Mouse (Mus musculus) heart, adult 2 months (tissue): ENCODE measurements around the gene Katnal1. TPM values are rescaled to one million over a fixed set of nuclear protein-coding genes. Genes with fewer than 3 reads are reported as not detected.

Experiments
- DNase-seq, 2 experiments: peaks; one replicate each; pipeline ENCODE4 v3.0.0; 2021
- H3K27ac ChIP-seq: fragments of 200-600 bp; 2 replicates; pipeline ENCODE4 v1.8.1; 2022
- H3K27me3 ChIP-seq: fragments of 200-500 bp; 2 replicates; pipeline ENCODE4 v1.6.1; 2012; ENCODE audit warnings: mild to moderate bottlenecking, low read length, inconsistent platforms, mixed read lengths; ENCODE audit not compliant: control insufficient read depth, insufficient read depth
- H3K36me3 ChIP-seq: fragments of 200-500 bp; 2 replicates; pipeline ENCODE4 v1.6.1; 2012; ENCODE audit warnings: low read length, inconsistent platforms; ENCODE audit not compliant: control insufficient read depth, insufficient read depth
- H3K4me1 ChIP-seq: fragments of 200-500 bp; 2 replicates; pipeline ENCODE4 v1.6.1; 2011; ENCODE audit warnings: low read length; ENCODE audit not compliant: control insufficient read depth, insufficient read depth
- H3K4me3 ChIP-seq: fragments of 200-600 bp; 2 replicates; pipeline ENCODE4 v1.8.1; 2022
- H3K79me2 ChIP-seq: fragments of 200-500 bp; replicated peaks from 2 replicates; pipeline ENCODE4 v1.6.1; 2012; ENCODE audit warnings: mild to moderate bottlenecking, inconsistent platforms, low read length, moderate library complexity, mixed read lengths; ENCODE audit not compliant: control insufficient read depth, insufficient read depth
- H3K9ac ChIP-seq: fragments of 200-500 bp; 2 replicates; pipeline ENCODE4 v1.6.1; 2012; ENCODE audit warnings: low read depth, mild to moderate bottlenecking, control low read depth, inconsistent platforms, low read length, mixed read lengths
- CTCF ChIP-seq: fragments of 200-600 bp; IDR thresholded peaks from 2 replicates; pipeline ENCODE4 v1.8.1; 2022; ENCODE audit warnings: antibody characterized with exemption, mild to moderate bottlenecking, moderate library complexity
- EP300 ChIP-seq: fragments of 200-500 bp; IDR thresholded peaks from 2 replicates; pipeline ENCODE4 v1.6.1; 2011; ENCODE audit warnings: low read depth, low read length, control low read depth; ENCODE audit not compliant: insufficient read depth
- POLR2A ChIP-seq: fragments of 200-500 bp; IDR thresholded peaks from 2 replicates; pipeline ENCODE4 v1.6.1; 2011; ENCODE audit warnings: mild to moderate bottlenecking, low read depth, low read length, control low read depth; ENCODE audit not compliant: insufficient read depth
- WGBS: fragments of 180-500 bp; shearing (Covaris S2); methylation state at CpG from one replicate; pipeline ENCODE4 v1.1.7; 2018; 5-methylcytosine and 5-hydroxymethylcytosine counted together
- intact Hi-C: fragments of 180-260 bp; cut with DNase I; formaldehyde crosslinking; loops from one replicate; pipeline ENCODE4 v1.15.1; 2025
- polyA plus RNA-seq: library from polyadenylated mRNA; depleted of rRNA; stranded (reverse); fragments of >200 nt; gene quantifications from 2 replicates; pipeline ENCODE4 v1.2.3, GENCODE M21; 2012
- total RNA-seq, 2 experiments: library from RNA; stranded (reverse); gene quantifications; 2 replicates each; pipeline ENCODE4 v1.2.3; 2021

The Katnal1 gene
- total and polyA plus RNA-seq, 3 experiments: 4.8 to 10.4 (median 9.5) TPM

DNA sequence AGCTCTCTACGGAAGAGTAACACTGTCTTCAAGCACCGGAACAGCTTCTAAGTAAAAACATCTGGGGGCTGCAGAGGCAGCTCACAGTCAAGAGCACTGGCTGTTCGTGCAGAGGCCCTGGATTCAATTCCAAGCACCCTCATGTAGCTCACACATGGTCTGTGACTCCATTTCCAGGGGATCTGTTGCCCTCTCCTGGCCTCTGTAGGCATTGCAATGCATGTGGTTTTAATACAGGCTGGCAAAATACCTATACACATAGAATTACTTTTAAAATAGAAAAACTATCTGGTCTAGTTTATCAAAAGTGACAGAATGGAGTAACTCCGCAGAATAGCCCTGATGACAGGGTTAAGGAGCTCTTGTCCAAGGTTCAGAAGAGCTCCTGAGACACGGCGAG, 49.9 kb downstream of the Katnal1 start:
- no peaks in the 10 kb centered on the region for H3K4me1 ChIP-seq
- H3K9ac ChIP-seq: no peak overlapping the region
- H3K79me2 ChIP-seq: no peaks in the 10 kb centered on the region
- no peak for TF ChIP-seq POLR2A
- peak; percentile 66 for TF ChIP-seq CTCF
- no peaks in the 10 kb centered on the region for H3K27me3 ChIP-seq
- 92% methylated on average over 6 of the region's 6 CpGs for WGBS
- intact Hi-C loops: no loop called here
- no peak overlapping the region for H3K4me3 ChIP-seq
- H3K27ac ChIP-seq: no peak overlapping the region
- H3K36me3 ChIP-seq: no peaks in the 10 kb centered on the region
- no peak for DNase-seq

DNA sequence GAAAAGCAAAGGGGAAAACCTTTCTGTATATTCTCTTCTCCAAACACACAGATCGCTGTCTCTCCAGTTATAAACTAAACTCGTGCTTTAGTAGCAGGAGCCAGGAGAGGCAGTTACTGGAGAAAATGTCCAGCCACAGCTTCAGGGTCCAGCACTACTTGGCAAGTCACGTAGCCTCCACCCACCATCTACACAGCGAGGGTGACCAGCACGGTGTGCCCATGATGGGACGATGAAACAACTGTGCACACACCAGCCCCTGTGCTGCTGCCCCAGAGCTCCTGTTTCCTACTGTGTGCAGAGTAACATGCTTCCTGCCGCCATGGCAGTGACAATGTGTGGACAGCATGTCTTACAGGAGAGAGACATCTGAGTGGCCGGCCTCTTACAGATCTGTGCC, 56.0 kb downstream of the Katnal1 start:
- Histone ChIP-seq H3K4me1 (no peaks in the 10 kb centered on the region), H3K27ac (no peak overlapping the region), H3K27me3 (no peaks in the 10 kb centered on the region), H3K9ac (no peak overlapping the region), H3K79me2 (no peaks in the 10 kb centered on the region), H3K36me3 (no peaks in the 10 kb centered on the region), H3K4me3 (no peak overlapping the region)
- WGBS: 83% methylated on average over 8 of the region's 8 CpGs
- intact Hi-C loops: no loop called here
- no peak for DNase-seq
- TF ChIP-seq CTCF (no peak), EP300 (no peak), POLR2A (no peak)

DNA sequence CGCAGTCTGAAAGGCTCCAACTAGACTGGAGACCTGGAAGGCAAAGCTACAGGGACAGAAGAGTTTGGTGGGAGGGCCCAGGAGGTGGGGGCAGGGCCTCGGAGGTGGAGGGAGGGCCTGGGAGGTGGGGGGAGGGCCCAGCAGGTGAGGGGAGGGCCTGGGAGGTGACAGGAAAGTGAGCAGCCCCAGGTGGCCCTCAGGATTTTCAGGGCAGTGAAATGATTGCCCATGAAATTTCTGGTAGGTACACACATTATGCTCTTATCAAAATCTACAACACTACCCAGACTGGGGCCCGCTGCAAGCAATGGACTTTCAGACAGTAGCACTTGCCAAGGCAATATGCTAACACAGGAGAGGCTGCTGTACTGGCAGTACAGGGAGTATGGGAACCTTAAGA, 59.5 kb downstream of the Katnal1 start:
- no peak for DNase-seq
- WGBS: 52% methylated on average over 3 of the region's 3 CpGs
- Histone ChIP-seq H3K9ac (no peak overlapping the region), H3K36me3 (no peaks in the 10 kb centered on the region), H3K27ac (no peak overlapping the region), H3K79me2 (no peaks in the 10 kb centered on the region), H3K4me1 (no peaks in the 10 kb centered on the region), H3K4me3 (no peak overlapping the region), H3K27me3 (no peaks in the 10 kb centered on the region)
- intact Hi-C loops: no loop called here
- no peak for TF ChIP-seq EP300
- TF ChIP-seq CTCF: no peak
- TF ChIP-seq POLR2A: no peak

DNA sequence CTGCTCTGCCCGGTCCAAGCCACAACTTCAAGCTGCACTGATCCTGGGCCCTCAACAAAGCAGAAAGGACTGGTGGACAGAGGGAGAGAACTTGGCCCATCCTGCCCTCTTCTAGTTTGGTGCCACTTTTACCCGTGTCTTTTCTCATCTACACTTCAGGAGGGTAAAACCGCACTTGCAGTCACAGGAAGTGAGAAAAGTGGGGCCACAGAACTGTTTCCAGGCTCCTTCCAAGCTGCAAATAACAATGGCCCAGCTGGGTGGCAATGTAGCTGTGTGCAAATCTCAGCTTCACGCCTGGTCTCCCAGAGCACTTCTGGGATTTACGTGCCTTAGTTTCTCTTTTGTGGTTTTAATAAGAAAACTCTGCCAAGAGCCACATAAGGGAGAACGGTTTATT, 61.4 kb downstream of the Katnal1 start:
- 77% methylated on average over 6 of the region's 6 CpGs for WGBS
- Histone ChIP-seq H3K36me3 (no peaks in the 10 kb centered on the region), H3K79me2 (no peaks in the 10 kb centered on the region), H3K27ac (no peak overlapping the region), H3K4me3 (no peak overlapping the region), H3K9ac (no peak overlapping the region), H3K4me1 (no peaks in the 10 kb centered on the region), H3K27me3 (no peaks in the 10 kb centered on the region)
- DNase-seq: no peak
- intact Hi-C loops: no loop called here
- TF ChIP-seq POLR2A (no peak), EP300 (no peak), CTCF (no peak)

DNA sequence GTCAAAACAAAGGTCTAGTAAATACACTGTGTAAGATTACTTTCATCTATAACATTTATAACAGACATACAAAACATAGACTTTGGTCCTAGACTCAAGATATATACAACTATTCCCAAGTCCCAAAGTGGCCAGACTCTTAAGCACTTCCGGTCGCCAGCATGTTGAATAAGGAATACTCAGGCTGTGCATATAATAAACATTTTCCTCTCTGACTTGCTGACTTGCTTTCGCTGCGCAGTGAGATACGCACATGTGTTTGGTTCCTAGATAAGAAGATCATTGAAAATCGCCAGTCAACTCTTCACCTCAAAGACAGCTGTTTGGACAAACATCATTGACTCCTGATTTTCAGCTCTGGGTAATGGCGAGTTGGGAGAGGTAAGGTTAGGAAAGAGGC, 61.9 kb downstream of the Katnal1 start:
- WGBS: 77% methylated on average over 7 of the region's 7 CpGs
- no peak overlapping the region for H3K4me3 ChIP-seq

DNA sequence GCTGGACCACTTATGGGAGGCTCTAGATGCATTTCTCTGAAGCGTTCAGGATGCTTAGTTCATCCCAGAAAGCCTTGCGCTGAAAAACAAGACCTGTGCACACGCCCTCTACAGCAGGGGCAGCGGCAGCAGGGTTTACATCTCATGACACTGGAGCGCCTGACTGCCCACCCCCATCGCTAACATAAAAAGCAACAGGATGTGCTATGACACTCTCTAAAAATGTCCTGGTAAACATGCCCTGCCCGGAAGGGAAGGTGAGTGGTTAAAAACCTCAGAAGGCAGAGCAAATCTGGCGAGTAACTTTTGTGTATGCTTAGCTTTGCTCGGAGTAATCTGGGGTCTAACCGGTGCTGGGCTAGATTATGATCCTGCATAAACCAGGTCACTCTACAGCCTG, 62.5 kb downstream of the Katnal1 start:
- TF ChIP-seq EP300 (no peak), POLR2A (no peak), CTCF (no peak)
- intact Hi-C loops: no loop called here

More for the DNA sequence above, 61.9 kb downstream of the Katnal1 start:
- Histone ChIP-seq H3K79me2 (no peaks in the 10 kb centered on the region), H3K27me3 (no peaks in the 10 kb centered on the region), H3K27ac (no peak overlapping the region), H3K36me3 (no peaks in the 10 kb centered on the region), H3K9ac (no peak overlapping the region), H3K4me1 (no peaks in the 10 kb centered on the region)
- no peak for DNase-seq
- no peak for TF ChIP-seq POLR2A
- TF ChIP-seq EP300: no peak
- no peak for TF ChIP-seq CTCF
- intact Hi-C loops: no loop called here

DNA sequence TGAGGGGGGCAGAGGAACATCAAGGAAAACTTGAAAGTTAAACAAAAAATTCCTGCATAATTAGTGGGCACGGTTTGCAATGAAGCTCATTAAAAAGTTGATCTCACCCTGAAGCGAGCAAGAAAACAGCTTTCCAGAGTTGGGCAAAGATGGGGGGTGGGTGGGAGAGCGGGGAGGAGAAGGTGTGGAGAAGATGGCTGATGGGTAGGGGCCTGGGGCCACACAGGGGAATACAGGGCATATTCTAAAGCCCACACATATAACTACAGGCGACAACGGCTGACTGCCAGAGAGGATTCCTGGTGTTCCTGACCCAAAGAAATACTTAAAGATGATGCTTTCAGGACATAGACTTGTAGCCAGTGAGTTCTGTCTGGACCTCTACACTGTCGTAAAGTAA, 65.7 kb downstream of the Katnal1 start:
- Histone ChIP-seq H3K79me2 (no peaks in the 10 kb centered on the region), H3K9ac (no peak overlapping the region), H3K27me3 (no peaks in the 10 kb centered on the region), H3K27ac (no peak overlapping the region), H3K4me3 (no peak overlapping the region), H3K4me1 (no peaks in the 10 kb centered on the region), H3K36me3 (no peaks in the 10 kb centered on the region)
- DNase-seq: no peak
- TF ChIP-seq CTCF (no peak), EP300 (no peak), POLR2A (no peak)
- 77% methylated on average over 6 of the region's 6 CpGs for WGBS
- intact Hi-C loops: no loop called here

More for the DNA sequence above, 62.5 kb downstream of the Katnal1 start:
- no peaks in the 10 kb centered on the region for H3K36me3 ChIP-seq
- no peak overlapping the region for H3K9ac ChIP-seq
- no peaks in the 10 kb centered on the region for H3K27me3 ChIP-seq
- no peak overlapping the region for H3K27ac ChIP-seq
- H3K4me3 ChIP-seq: no peak overlapping the region
- 45% methylated on average over 10 of the region's 10 CpGs for WGBS
- peak in 1 of 2 experiments; percentile 20 for DNase-seq
- H3K79me2 ChIP-seq: no peaks in the 10 kb centered on the region
- H3K4me1 ChIP-seq: no peaks in the 10 kb centered on the region
